Mouse (Mus musculus): ENCODE results near the gene Gjc1. TPM values are rescaled to one million over a fixed set of nuclear protein-coding genes. Genes with fewer than 3 reads are reported as not detected.

Gjc1 gene
- polyA plus RNA-seq (2014; fragmentation: Nextera tagmentation; extraction: Ambion mirVana): 56.6 and 59.7 TPM in 2 replicates

DNA sequence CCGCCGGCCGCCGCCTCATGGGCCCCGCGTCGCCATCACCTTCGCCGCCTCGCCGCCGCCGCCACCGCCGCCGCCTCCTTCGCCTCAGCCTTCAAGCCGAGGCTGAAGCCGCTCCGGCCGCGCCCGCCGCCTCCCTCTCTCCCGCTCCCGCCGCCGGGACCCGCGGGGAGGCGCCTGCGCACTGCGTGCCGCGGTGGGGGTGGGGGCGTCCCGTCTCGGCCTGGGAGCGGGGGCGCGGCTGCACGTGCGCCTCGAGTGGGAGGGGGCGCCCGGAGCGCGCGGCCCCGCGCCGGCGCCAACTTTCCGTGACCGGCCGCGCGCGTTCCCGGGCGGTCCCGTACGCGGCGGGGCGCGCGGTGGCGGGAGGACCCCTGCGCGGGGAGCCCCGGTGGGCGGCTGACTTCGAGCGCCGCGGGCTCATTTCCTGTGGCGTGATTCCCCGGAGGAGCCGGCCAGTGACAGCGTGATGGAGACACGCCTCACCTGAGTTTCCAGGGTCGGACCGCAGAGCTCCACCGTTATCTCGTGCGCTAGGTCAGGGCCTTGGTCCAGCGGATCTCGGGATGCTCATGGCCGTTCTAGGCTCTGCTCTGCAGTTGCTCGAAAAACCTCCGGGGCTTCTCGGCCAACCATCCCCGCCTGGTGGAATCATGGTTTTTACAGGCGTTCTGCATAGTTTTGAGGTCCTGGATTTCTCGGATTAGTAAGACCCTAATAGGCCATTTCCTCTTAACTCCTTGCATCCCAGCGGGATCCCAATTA lies at the start of gene Gjc1:
Gene Gjc1, minus strand, starts transcription at position 680 of the 762 bp plus-strand sequence.
- H3K4me3 ChIP-seq (ENCODE audit: low read depth, low read length): peak within 1 kb of the TSS; percentile 89
- peaks cover 14% of the 10 kb centered on the region for H3K4me1 ChIP-seq (ENCODE audit: control insufficient read depth, insufficient read depth, low read length)
- H3K4me2 ChIP-seq: peak within 1 kb of the TSS; percentile 68
- ATAC-seq (replicated peaks; ENCODE audit: insufficient number of reproducible peaks, low FRiP score, low TSS enrichment): peak; percentile 73
- H3K9ac ChIP-seq (ENCODE audit: low read depth, low read length): peak within 1 kb of the TSS; percentile 99
- H3K27ac ChIP-seq (ENCODE audit: low read depth, low read length): peak within 1 kb of the TSS; percentile 99
- peaks cover 3% of the 10 kb centered on the region for H3K27me3 ChIP-seq (ENCODE audit: control insufficient read depth, insufficient read depth, low read length)
- H3K36me3 ChIP-seq (ENCODE audit: control insufficient read depth, insufficient read depth, low read length): no peaks in the 10 kb centered on the region
- WGBS (ENCODE audit: insufficient replicate concordance): under 1% methylated on average over 54 of the region's 97 CpGs
- H3K9me3 ChIP-seq (replicated peaks; ENCODE audit: control insufficient read depth, low read length): no peaks in the 10 kb centered on the region

DNA sequence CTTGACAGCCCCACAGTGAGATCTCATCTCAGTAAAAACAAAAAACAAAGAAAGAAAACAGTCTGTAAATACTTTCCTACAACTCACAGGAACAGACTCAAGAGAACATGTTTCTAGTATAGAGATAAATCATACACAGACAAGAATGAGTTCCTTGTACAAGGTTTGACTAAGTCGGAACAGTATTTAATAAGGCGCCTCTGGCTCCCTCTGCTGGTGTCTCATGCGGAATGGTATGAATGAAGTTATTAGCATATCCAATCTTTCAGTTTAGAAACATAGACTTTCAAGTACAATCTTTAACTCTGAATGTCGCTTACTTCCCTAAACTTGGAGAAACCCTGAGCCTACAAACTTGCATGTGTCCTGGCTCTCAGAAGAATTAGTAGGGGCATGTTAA lies 44.8 kb upstream of the Gjc1 start:
- ATAC-seq (replicated peaks; ENCODE audit: insufficient number of reproducible peaks, low FRiP score, low TSS enrichment): no peak
- H3K4me3 ChIP-seq (ENCODE audit: low read depth, low read length): no peak overlapping the region
- H3K4me1 ChIP-seq (ENCODE audit: control insufficient read depth, insufficient read depth, low read length): peaks cover 3% of the 10 kb centered on the region; the same call in 1 of the 2 replicates
- peaks cover 16% of the 10 kb centered on the region for H3K36me3 ChIP-seq (ENCODE audit: control insufficient read depth, insufficient read depth, low read length)
- H3K27ac ChIP-seq (ENCODE audit: low read depth, low read length): no peak overlapping the region
- H3K4me2 ChIP-seq: no peak overlapping the region
- no peaks in the 10 kb centered on the region for H3K9me3 ChIP-seq (replicated peaks; ENCODE audit: control insufficient read depth, low read length)
- H3K9ac ChIP-seq (ENCODE audit: low read depth, low read length): no peak overlapping the region
- H3K27me3 ChIP-seq (ENCODE audit: control insufficient read depth, insufficient read depth, low read length): no peaks in the 10 kb centered on the region
- 49% methylated on average over 4 of the region's 4 CpGs for WGBS (ENCODE audit: insufficient replicate concordance)

DNA sequence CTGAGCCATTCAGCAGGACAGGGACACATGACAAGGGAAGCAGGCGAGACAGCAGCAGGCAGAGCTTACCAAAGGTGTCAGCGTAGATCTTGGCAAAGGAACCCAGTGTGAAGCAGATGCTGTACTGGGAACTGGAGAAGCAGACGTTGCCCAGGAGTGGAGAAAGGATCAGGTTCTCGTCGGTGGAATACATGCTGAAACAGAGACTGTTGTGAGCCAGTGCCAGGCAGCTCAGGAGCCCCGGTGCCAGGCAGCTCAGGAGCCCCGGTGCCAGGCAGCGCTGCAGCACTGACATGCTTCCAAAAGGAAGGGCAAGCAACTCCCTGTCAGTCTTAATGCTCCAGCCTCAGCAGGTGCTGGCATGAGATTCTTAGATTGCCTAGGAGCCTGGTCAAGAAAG lies 40.4 kb upstream of the Gjc1 start:
- no peak for ATAC-seq (replicated peaks; ENCODE audit: insufficient number of reproducible peaks, low FRiP score, low TSS enrichment)
- Histone ChIP-seq H3K9me3 (replicated peaks; ENCODE audit: control insufficient read depth, low read length) (no peaks in the 10 kb centered on the region), H3K4me1 (ENCODE audit: control insufficient read depth, insufficient read depth, low read length) (no peaks in the 10 kb centered on the region), H3K36me3 (ENCODE audit: control insufficient read depth, insufficient read depth, low read length) (peaks cover 27% of the 10 kb centered on the region), H3K4me3 (ENCODE audit: low read depth, low read length) (no peak overlapping the region), H3K27ac (ENCODE audit: low read depth, low read length) (no peak overlapping the region), H3K4me2 (no peak overlapping the region), H3K27me3 (ENCODE audit: control insufficient read depth, insufficient read depth, low read length) (no peaks in the 10 kb centered on the region), H3K9ac (ENCODE audit: low read depth, low read length) (no peak overlapping the region)
- 88% methylated on average over 8 of the region's 8 CpGs for WGBS (ENCODE audit: insufficient replicate concordance)

DNA sequence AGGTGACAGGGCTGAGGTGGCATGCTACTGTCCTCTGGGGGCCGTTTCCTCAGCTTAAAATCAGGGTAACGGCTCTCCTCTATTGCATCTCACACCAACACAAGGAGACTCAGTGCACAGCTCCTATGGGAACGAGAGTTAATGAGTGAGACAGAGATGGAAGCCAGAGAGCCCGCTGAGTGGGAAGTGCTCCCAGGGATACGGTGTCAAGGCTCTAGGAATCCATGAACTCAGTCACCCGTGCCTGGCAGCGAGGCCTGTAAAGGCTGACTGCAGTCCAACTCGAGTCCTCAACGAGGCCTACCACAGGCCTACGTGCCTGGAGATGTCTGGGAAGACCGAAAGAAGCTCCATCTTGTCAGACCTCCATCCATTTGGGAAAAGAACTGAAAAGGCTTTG lies 39.5 kb upstream of the Gjc1 start:
- H3K9ac ChIP-seq (ENCODE audit: low read depth, low read length): no peak overlapping the region
- H3K4me3 ChIP-seq (ENCODE audit: low read depth, low read length): no peak overlapping the region
- H3K27ac ChIP-seq (ENCODE audit: low read depth, low read length): no peak overlapping the region
- no peaks in the 10 kb centered on the region for H3K9me3 ChIP-seq (replicated peaks; ENCODE audit: control insufficient read depth, low read length)
- H3K27me3 ChIP-seq (ENCODE audit: control insufficient read depth, insufficient read depth, low read length): no peaks in the 10 kb centered on the region
- no peak for ATAC-seq (replicated peaks; ENCODE audit: insufficient number of reproducible peaks, low FRiP score, low TSS enrichment)
- no peaks in the 10 kb centered on the region for H3K4me1 ChIP-seq (ENCODE audit: control insufficient read depth, insufficient read depth, low read length)
- no peak overlapping the region for H3K4me2 ChIP-seq
- peaks cover 33% of the 10 kb centered on the region for H3K36me3 ChIP-seq (ENCODE audit: control insufficient read depth, insufficient read depth, low read length)
- 90% methylated on average over 11 of the region's 11 CpGs for WGBS (ENCODE audit: insufficient replicate concordance)

DNA sequence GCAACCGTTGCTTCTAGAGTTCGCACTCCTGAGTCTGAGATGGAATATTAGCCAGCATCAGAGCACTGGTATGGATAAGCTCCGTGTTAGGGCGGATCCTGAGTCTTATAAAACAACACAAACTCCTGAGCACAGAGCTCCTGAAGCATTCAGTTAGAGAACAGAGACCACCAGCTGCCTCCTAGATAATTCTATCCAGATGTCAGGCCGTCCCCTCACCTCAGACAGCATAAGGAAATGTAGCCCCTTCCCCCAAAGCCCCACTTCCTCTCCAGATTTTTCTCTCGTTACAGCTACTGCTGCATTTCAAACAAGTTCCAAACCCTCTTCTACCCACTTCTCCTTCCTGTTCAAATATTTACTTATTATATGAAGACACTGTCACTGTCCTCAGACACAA lies 36.4 kb upstream of the Gjc1 start:
- Histone ChIP-seq H3K36me3 (ENCODE audit: control insufficient read depth, insufficient read depth, low read length) (peaks cover 39% of the 10 kb centered on the region), H3K27me3 (ENCODE audit: control insufficient read depth, insufficient read depth, low read length) (no peaks in the 10 kb centered on the region), H3K4me1 (ENCODE audit: control insufficient read depth, insufficient read depth, low read length) (no peaks in the 10 kb centered on the region), H3K4me2 (no peak overlapping the region), H3K9me3 (replicated peaks; ENCODE audit: control insufficient read depth, low read length) (no peaks in the 10 kb centered on the region), H3K4me3 (ENCODE audit: low read depth, low read length) (no peak overlapping the region), H3K9ac (ENCODE audit: low read depth, low read length) (no peak overlapping the region), H3K27ac (ENCODE audit: low read depth, low read length) (no peak overlapping the region)
- ATAC-seq (replicated peaks; ENCODE audit: insufficient number of reproducible peaks, low FRiP score, low TSS enrichment): no peak
- WGBS (ENCODE audit: insufficient replicate concordance): 82% methylated on average over 6 of the region's 6 CpGs

DNA sequence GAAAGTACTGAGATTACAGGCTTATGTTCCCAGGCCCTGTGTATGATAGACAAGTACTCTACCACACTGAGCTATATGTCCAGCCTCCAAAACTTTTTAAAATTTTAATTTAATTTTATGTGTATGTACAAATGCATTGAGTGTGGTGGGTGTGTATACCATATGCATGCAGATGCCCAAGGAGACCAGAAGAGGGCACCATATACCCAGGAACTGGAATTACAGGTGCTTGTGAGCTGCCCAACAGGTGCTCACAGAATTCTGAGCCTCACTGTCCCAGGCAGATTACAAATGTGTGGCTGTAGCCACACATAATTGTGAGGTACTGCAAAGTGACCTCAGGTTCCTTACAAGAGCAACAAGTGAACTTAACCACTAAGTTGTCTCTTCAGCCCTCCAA lies 34.3 kb upstream of the Gjc1 start:
- Histone ChIP-seq H3K27me3 (ENCODE audit: control insufficient read depth, insufficient read depth, low read length) (no peaks in the 10 kb centered on the region), H3K36me3 (ENCODE audit: control insufficient read depth, insufficient read depth, low read length) (peaks cover 44% of the 10 kb centered on the region), H3K27ac (ENCODE audit: low read depth, low read length) (no peak overlapping the region), H3K4me1 (ENCODE audit: control insufficient read depth, insufficient read depth, low read length) (no peaks in the 10 kb centered on the region), H3K4me2 (no peak overlapping the region), H3K4me3 (ENCODE audit: low read depth, low read length) (no peak overlapping the region), H3K9ac (ENCODE audit: low read depth, low read length) (no peak overlapping the region), H3K9me3 (replicated peaks; ENCODE audit: control insufficient read depth, low read length) (no peaks in the 10 kb centered on the region)
- no peak for ATAC-seq (replicated peaks; ENCODE audit: insufficient number of reproducible peaks, low FRiP score, low TSS enrichment)

DNA sequence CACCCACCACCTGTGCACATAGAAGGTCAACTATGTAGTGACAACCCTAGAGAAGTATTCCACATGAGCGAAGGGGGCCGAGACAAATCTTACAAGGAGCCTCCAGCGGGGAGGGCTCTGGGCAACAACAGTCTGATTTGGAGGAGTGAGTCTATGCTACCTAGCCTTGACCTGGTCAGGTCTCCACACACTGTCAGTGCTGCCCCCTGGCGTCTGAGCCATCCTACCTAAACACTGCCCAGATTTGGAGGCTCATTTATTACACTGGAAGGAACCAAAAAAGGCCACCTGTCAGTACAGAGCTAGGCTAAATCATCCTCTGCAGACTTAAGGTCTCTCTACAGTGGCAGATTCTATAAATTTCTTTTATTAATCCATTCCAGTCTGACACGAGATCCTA lies 32.4 kb upstream of the Gjc1 start:
- no peak overlapping the region for H3K4me3 ChIP-seq (ENCODE audit: low read depth, low read length)
- 68% methylated on average over 5 of the region's 5 CpGs for WGBS (ENCODE audit: insufficient replicate concordance)
- no peak overlapping the region for H3K9ac ChIP-seq (ENCODE audit: low read depth, low read length)
- no peaks in the 10 kb centered on the region for H3K9me3 ChIP-seq (replicated peaks; ENCODE audit: control insufficient read depth, low read length)
- H3K4me1 ChIP-seq (ENCODE audit: control insufficient read depth, insufficient read depth, low read length): no peaks in the 10 kb centered on the region
- H3K27me3 ChIP-seq (ENCODE audit: control insufficient read depth, insufficient read depth, low read length): no peaks in the 10 kb centered on the region
- H3K36me3 ChIP-seq (ENCODE audit: control insufficient read depth, insufficient read depth, low read length): peaks cover 48% of the 10 kb centered on the region
- no peak overlapping the region for H3K27ac ChIP-seq (ENCODE audit: low read depth, low read length)
- no peak overlapping the region for H3K4me2 ChIP-seq
- ATAC-seq (replicated peaks; ENCODE audit: insufficient number of reproducible peaks, low FRiP score, low TSS enrichment): no peak; the same call in 1 of the 2 replicates

DNA sequence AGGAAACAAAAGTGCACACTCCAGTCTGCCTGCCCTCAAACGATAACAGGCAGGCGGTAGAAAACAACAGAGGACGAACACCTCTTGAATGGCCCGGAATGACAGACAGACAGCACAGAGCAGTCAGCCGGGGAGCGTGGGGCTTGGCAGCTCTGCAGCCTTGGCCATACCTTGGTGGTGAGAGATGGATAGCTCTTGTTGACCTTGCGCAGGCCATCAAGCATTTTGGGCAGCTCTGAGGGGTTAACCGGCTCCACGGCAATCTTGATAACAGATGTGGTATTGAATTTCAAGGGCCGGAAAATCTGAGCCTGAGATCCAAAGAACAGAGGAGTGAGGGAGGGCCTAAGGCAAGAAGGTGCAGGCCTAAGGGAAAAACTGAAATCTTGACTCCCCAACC lies 26.4 kb upstream of the Gjc1 start:
- no peaks in the 10 kb centered on the region for H3K9me3 ChIP-seq (replicated peaks; ENCODE audit: control insufficient read depth, low read length)
- H3K4me3 ChIP-seq (ENCODE audit: low read depth, low read length): no peak overlapping the region
- H3K9ac ChIP-seq (ENCODE audit: low read depth, low read length): no peak overlapping the region
- 72% methylated on average over 10 of the region's 10 CpGs for WGBS (ENCODE audit: insufficient replicate concordance)
- H3K27ac ChIP-seq (ENCODE audit: low read depth, low read length): no peak overlapping the region
- H3K36me3 ChIP-seq (ENCODE audit: control insufficient read depth, insufficient read depth, low read length): peaks cover 66% of the 10 kb centered on the region
- ATAC-seq (replicated peaks; ENCODE audit: insufficient number of reproducible peaks, low FRiP score, low TSS enrichment): no peak
- no peaks in the 10 kb centered on the region for H3K4me1 ChIP-seq (ENCODE audit: control insufficient read depth, insufficient read depth, low read length)
- H3K27me3 ChIP-seq (ENCODE audit: control insufficient read depth, insufficient read depth, low read length): no peaks in the 10 kb centered on the region
- no peak overlapping the region for H3K4me2 ChIP-seq

DNA sequence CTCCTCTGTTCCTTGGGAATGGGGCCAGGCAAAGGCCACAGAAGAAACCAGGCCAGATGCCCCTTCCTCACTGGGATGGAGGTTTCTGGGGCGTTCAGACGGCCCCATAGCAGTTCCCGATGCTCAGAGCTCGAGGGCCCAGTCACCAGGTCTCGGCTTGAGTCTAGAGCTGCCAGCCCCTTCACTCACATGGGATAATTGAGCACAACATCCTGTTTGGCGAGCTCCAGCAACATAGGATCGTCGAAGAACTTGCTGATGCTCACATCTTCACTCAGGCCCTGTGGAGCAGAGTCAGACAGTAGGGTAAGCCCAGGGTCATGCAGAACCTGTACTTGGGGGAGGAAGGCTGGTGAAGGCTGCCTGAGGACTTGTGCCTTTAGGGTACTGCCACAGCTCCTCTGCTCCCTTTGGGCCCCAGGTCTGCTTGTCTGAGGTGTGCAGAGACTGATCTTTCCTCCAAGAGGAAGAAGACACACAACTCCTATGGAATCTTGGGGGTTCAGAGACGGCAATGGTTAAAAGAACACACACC lies 19.2 kb upstream of the Gjc1 start:
- WGBS (ENCODE audit: insufficient replicate concordance): 85% methylated on average over 9 of the region's 9 CpGs
- H3K4me2 ChIP-seq: no peak overlapping the region
- no peaks in the 10 kb centered on the region for H3K9me3 ChIP-seq (replicated peaks; ENCODE audit: control insufficient read depth, low read length)
- ATAC-seq (replicated peaks; ENCODE audit: insufficient number of reproducible peaks, low FRiP score, low TSS enrichment): no peak
- no peak overlapping the region for H3K9ac ChIP-seq (ENCODE audit: low read depth, low read length)
- no peaks in the 10 kb centered on the region for H3K27me3 ChIP-seq (ENCODE audit: control insufficient read depth, insufficient read depth, low read length)
- no peak overlapping the region for H3K4me3 ChIP-seq (ENCODE audit: low read depth, low read length)
- no peak overlapping the region for H3K27ac ChIP-seq (ENCODE audit: low read depth, low read length)
- H3K36me3 ChIP-seq (ENCODE audit: control insufficient read depth, insufficient read depth, low read length): peaks cover 31% of the 10 kb centered on the region
- H3K4me1 ChIP-seq (ENCODE audit: control insufficient read depth, insufficient read depth, low read length): no peaks in the 10 kb centered on the region

Data from heart, embryonic 11.5 days (tissue).